Mouse (Mus musculus): Measurements from ENCODE around the gene Hddc3. TPM values are rescaled to one million over a fixed set of nuclear protein-coding genes. Genes with fewer than 3 reads are reported as not detected.

Hddc3 gene
- polyA plus RNA-seq, 2 experiments, result 23.8 to 50.4 TPM

DNA sequence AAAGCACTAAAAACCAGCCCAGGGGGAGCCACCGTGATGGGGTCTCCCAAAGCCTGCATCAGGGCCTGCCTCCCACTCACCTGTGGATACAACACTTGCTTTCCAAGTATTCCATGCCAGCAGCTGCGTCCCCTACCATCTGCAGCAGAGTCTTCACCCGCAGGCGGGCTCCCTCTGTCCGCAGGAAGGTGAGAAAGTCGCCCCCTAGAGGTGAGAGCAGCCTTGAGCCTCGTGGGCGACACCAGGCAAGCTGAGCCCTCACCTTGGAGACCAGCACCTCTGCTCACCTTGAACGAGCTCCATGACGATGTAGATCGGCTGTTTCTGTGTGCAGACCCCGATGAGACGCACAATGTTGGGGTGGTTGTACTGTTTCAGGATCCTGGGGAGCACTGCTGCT, 36.6 kb downstream of the Hddc3 start:
- Histone ChIP-seq H3K4me2 (replicated peaks; ENCODE audit: low read depth, low read length, severe bottlenecking) (no peak overlapping the region), H3K9ac (ENCODE audit: low read depth, low read length, severe bottlenecking) (no peak overlapping the region), H3K4me3 (replicated peaks; ENCODE audit: low read length) (no peak overlapping the region), H3K27ac (replicated peaks; ENCODE audit: low read depth, low read length) (no peak overlapping the region), H3K9me3 (ENCODE audit: control insufficient read depth, low read length) (no peaks in the 10 kb centered on the region), H3K27me3 (ENCODE audit: control insufficient read depth, insufficient read depth, low read length) (no peaks in the 10 kb centered on the region), H3K36me3 (ENCODE audit: control insufficient read depth, insufficient read depth, low read length) (peaks cover 43% of the 10 kb centered on the region), H3K4me1 (ENCODE audit: control insufficient read depth, insufficient read depth, low read length) (no peaks in the 10 kb centered on the region)
- 67% methylated on average over 13 of the region's 13 CpGs for WGBS
- DNase-seq (ENCODE audit: low spot score) (no peak), ATAC-seq (ENCODE audit: low FRiP score, low read depth) (no peak)
- TF ChIP-seq POLR2A (IDR thresholded peaks at IDR 0.05; ENCODE audit: borderline replicate concordance, extremely low read depth, insufficient read depth, insufficient read length), result no peak

DNA sequence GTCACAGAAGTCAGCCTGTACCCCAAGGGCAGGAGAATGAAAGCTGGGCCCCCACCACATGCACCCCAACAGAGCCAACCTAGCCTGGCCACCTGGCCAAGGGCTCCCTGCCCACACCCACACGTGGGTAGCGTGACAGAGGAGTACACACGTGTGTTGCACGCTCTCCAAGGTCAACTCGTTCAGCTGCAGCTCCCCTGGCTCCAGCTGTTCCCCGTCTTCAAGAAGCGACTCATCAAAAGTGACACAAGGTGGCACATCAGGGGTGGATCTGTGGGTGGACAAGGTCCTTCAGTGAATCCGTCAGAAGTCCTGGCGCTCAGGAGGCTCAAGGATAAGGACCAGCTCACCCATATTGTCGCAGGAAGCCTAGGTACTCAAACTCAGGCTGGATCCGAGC, 40.0 kb downstream of the Hddc3 start:
- Histone ChIP-seq H3K36me3 (ENCODE audit: control insufficient read depth, insufficient read depth, low read length) (peaks cover 41% of the 10 kb centered on the region), H3K4me2 (replicated peaks; ENCODE audit: low read depth, low read length, severe bottlenecking) (no peak overlapping the region), H3K27ac (replicated peaks; ENCODE audit: low read depth, low read length) (no peak overlapping the region), H3K9me3 (ENCODE audit: control insufficient read depth, low read length) (no peaks in the 10 kb centered on the region), H3K4me3 (replicated peaks; ENCODE audit: low read length) (no peak overlapping the region), H3K4me1 (ENCODE audit: control insufficient read depth, insufficient read depth, low read length) (peaks cover 16% of the 10 kb centered on the region), H3K9ac (ENCODE audit: low read depth, low read length, severe bottlenecking) (no peak overlapping the region), H3K27me3 (ENCODE audit: control insufficient read depth, insufficient read depth, low read length) (no peaks in the 10 kb centered on the region)
- ATAC-seq (ENCODE audit: low FRiP score, low read depth) (no peak), DNase-seq (ENCODE audit: low spot score) (no peak)
- TF ChIP-seq POLR2A (IDR thresholded peaks at IDR 0.05; ENCODE audit: borderline replicate concordance, extremely low read depth, insufficient read depth, insufficient read length), result no peak
- WGBS, result 71% methylated on average over 11 of the region's 11 CpGs

GRCm38 (mm10) chr7:80386235-80386930, 43.5 kb downstream of the Hddc3 start:
- DNase-seq (ENCODE audit: low spot score) (peak; percentile 95), ATAC-seq (ENCODE audit: low FRiP score, low read depth) (peak; percentile 72)
- Histone ChIP-seq H3K27ac (replicated peaks; ENCODE audit: low read depth, low read length) (peak overlapping the region; percentile 29; the same call in 1 of the 2 replicates), H3K4me2 (replicated peaks; ENCODE audit: low read depth, low read length, severe bottlenecking) (peak overlapping the region; percentile 62), H3K9me3 (ENCODE audit: control insufficient read depth, low read length) (no peaks in the 10 kb centered on the region), H3K27me3 (ENCODE audit: control insufficient read depth, insufficient read depth, low read length) (no peaks in the 10 kb centered on the region), H3K4me3 (replicated peaks; ENCODE audit: low read length) (peak overlapping the region; percentile 37; the same call in 1 of the 2 replicates), H3K9ac (ENCODE audit: low read depth, low read length, severe bottlenecking) (no peak overlapping the region), H3K36me3 (ENCODE audit: control insufficient read depth, insufficient read depth, low read length) (peaks cover 38% of the 10 kb centered on the region), H3K4me1 (ENCODE audit: control insufficient read depth, insufficient read depth, low read length) (peaks cover 24% of the 10 kb centered on the region)
- TF ChIP-seq POLR2A (IDR thresholded peaks at IDR 0.05; ENCODE audit: borderline replicate concordance, extremely low read depth, insufficient read depth, insufficient read length), result no peak
- WGBS, result 42% methylated on average over 16 of the region's 18 CpGs

DNA sequence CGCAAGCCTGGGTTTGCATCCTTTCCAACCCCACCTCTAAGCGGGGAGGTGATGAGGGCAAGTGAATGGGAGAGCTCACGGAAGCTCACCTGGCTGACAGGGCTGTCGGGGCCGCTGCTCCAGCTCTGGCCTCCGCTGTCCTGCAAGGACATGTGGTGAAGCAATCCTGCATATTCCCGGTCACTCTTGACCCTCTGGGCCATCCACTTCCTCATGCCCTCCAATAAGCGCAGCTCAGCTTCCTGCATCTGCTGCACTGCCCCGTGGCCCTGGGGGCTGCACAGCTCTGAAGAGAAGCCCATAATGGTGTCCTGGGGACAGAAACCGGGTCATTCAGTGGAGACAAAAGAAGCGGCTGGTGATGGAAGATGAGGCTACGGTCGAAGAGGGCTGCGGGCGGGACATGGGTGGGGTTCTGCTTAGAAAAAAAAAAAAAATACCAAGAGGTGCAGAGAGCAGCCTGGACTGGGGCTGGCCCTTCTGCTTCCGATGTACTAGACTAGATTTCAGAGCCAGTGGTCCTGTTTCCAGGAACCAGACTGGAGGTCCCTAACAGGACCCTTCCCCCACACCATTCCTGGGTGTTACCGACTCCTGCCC, 44.2 kb downstream of the Hddc3 start:
- peak overlapping the region; percentile 67 for H3K9ac ChIP-seq (ENCODE audit: low read depth, low read length, severe bottlenecking)
- peak overlapping the region; percentile 62 for H3K4me2 ChIP-seq (replicated peaks; ENCODE audit: low read depth, low read length, severe bottlenecking)
- no peaks in the 10 kb centered on the region for H3K9me3 ChIP-seq (ENCODE audit: control insufficient read depth, low read length)
- no peaks in the 10 kb centered on the region for H3K27me3 ChIP-seq (ENCODE audit: control insufficient read depth, insufficient read depth, low read length)
- WGBS, result 38% methylated on average over 17 of the region's 17 CpGs
- ATAC-seq (ENCODE audit: low FRiP score, low read depth) (no peak; the same call in 1 of the 2 replicates), DNase-seq (ENCODE audit: low spot score) (no peak)
- peaks cover 42% of the 10 kb centered on the region for H3K36me3 ChIP-seq (ENCODE audit: control insufficient read depth, insufficient read depth, low read length)
- TF ChIP-seq POLR2A (IDR thresholded peaks at IDR 0.05; ENCODE audit: borderline replicate concordance, extremely low read depth, insufficient read depth, insufficient read length), result no peak
- H3K4me3 ChIP-seq (replicated peaks; ENCODE audit: low read length), result peak overlapping the region; percentile 37
- peaks cover 24% of the 10 kb centered on the region for H3K4me1 ChIP-seq (ENCODE audit: control insufficient read depth, insufficient read depth, low read length)
- peak overlapping the region; percentile 74 for H3K27ac ChIP-seq (replicated peaks; ENCODE audit: low read depth, low read length)

DNA sequence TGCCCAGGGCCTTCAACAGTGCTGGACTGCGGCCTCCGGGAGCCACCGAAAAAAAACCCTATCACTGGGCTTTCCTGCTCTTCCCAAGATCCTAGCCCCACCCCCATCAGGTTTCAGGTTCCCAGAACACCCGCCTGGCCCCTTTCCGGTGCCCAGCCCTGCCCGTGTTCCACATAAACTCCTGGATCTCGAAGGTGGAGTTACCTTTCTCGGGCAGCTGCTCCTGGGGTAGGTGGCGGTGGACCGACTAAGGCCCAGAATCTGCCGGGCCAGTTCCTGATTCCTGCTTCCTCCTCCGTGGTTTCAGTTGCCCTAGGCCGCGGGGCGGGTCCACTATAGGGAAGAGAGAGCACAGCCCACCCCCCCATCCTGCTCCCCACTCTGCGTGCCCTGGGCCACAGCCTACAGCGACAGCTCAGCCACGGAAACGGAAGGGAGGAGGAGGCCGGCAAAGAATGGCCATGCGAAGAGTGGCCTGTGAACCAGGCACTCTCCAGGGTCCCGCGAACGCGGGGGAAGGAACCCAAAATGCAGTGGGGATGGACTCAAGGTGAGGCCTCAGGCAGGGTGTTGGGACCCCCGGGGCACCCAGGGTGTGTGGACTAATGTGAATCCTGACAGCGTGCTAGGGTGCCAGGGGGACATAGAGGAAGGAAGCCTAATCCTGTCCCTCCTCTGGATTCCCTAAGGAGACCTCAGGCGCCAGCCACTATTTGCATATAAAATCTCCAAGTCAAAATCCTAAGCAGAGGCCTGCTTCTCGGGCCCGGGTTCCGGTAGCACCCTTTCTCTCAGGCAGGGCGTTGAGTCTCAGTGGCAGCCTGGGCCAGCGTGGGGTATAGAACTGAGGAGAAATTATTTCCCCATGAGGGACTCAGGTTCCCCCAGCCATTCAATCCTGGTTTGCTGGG, 45.0 kb downstream of the Hddc3 start, which contains the start of gene Fes:
Fes (minus strand) TSS at position 314 of the 911 bp plus-strand sequence.
- Histone ChIP-seq H3K27me3 (ENCODE audit: control insufficient read depth, insufficient read depth, low read length) (no peaks in the 10 kb centered on the region), H3K27ac (replicated peaks; ENCODE audit: low read depth, low read length) (peak within 1 kb of the TSS; percentile 74), H3K36me3 (ENCODE audit: control insufficient read depth, insufficient read depth, low read length) (peaks cover 44% of the 10 kb centered on the region), H3K9ac (ENCODE audit: low read depth, low read length, severe bottlenecking) (peak within 1 kb of the TSS; percentile 67), H3K4me2 (replicated peaks; ENCODE audit: low read depth, low read length, severe bottlenecking) (peak within 1 kb of the TSS; percentile 62), H3K4me3 (replicated peaks; ENCODE audit: low read length) (peak within 1 kb of the TSS; percentile 37), H3K9me3 (ENCODE audit: control insufficient read depth, low read length) (no peaks in the 10 kb centered on the region), H3K4me1 (ENCODE audit: control insufficient read depth, insufficient read depth, low read length) (peaks cover 24% of the 10 kb centered on the region)
- ATAC-seq (ENCODE audit: low FRiP score, low read depth) (peak; percentile 57), DNase-seq (ENCODE audit: low spot score) (peak; percentile 52)
- no peak for TF ChIP-seq POLR2A (IDR thresholded peaks at IDR 0.05; ENCODE audit: borderline replicate concordance, extremely low read depth, insufficient read depth, insufficient read length)
- WGBS, result 6% methylated on average over 32 of the region's 33 CpGs

Measured in limb, embryonic 14.5 days (tissue).